Mouse (Mus musculus) spleen, adult 18-20 months (tissue): ENCODE data around the gene Slc35a3.

Experiments
- DNase-seq, 2 experiments: peaks; one replicate each; pipeline ENCODE4 v3.0.0; 2022; ENCODE audit warnings: mixed read lengths in 2 of 2

Gene Slc35a3

GRCm38 (mm10) chr3:116637693-116638476 is 74.7 kb downstream of the Slc35a3 start:
- no peak for DNase-seq

- no peak for DNase-seq
Observed at GRCm38 (mm10) chr3:116635799-116636198, 76.8 kb downstream of the Slc35a3 start.

- DNase-seq: no peak
Observed at GRCm38 (mm10) chr3:116634853-116635252, 77.8 kb downstream of the Slc35a3 start.

- no peak for DNase-seq
Observed at GRCm38 (mm10) chr3:116634091-116634490, 78.5 kb downstream of the Slc35a3 start.

- DNase-seq: no peak
Observed at GRCm38 (mm10) chr3:116632971-116633370, 79.7 kb downstream of the Slc35a3 start.

- DNase-seq: no peak
Observed at GRCm38 (mm10) chr3:116631459-116631858, 81.2 kb downstream of the Slc35a3 start.

- DNase-seq: no peak
Observed at GRCm38 (mm10) chr3:116622641-116623040, 90.0 kb downstream of the Slc35a3 start.

GRCm38 (mm10) chr3:116620636-116621370 is 91.8 kb downstream of the Slc35a3 start:
- no peak for DNase-seq
